Mouse (Mus musculus) liver, adult (tissue): ENCODE data around the gene Ttc17.

Source experiments
- GATA4 ChIP-seq: IDR thresholded peaks from 2 replicates; pipeline ENCODE4 v1.6.1; 2014; ENCODE audit warnings: mild to moderate bottlenecking, low read length; ENCODE audit not compliant: insufficient replicate concordance

Ttc17 gene

DNA sequence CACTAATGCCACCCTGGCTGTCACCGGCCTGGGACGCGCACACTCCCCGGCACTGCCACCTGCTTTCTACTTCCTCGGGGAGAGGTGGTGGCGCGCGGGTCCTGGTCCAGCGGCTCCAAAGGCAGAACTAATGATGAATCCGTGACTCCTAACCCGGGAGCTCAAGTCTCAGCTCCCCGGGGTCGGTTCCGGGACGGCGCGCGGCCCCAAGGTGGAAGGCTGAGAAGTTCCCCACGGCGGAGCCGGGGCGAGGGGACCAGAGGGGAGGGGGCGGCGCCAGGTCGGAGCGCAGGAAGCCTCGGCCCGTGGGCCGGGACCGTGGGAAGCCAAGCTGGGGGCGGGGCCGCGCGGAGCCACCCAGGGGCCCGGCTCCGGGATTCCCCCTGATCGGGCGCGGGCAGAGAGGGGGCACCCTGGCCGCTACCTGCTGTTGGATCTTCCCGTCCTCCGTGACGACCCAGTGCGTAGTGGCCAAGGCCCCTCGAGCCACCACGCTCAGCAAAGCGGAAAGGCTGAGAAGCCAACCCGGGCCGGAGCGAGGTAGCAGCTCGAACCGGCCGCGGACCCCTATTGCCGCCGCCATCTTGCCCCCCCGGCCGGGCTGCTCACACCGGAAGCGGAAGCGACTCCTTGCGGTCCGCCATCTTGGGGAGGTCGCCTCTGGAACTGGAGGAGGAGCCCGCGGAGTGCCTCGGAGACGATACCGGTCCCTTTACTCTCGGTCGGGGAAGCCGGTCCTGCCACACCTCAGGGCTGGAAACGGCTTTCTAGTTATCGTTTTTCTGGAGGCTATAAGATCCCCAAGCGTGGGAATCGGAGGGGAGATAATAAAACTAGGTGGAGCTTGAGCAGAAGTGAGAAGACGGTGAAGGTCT is at the start of gene Ttc17:
Ttc17 (minus strand) TSS at position 607 of the 875 bp plus-strand sequence.
- no peak for TF ChIP-seq GATA4

DNA sequence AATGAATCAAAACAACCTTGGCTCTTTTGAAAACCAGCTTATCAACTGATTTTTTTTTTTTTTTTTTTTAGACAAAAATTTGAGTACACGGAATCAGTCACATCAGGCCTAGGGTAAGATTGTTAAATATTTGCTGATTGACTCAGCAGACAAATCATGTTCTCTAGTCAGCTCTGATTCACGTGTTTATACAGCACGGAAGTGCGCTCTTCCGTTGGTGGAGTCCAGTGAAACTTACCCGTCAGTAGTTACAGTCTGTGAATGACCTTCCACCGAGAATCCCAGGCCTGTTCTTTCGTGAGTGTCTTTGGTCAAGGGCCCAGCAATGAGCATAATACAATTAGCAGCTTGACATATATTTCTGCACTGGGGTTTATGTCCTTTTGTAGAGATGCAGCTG is 43.2 kb upstream of the Ttc17 start:
- no peak for TF ChIP-seq GATA4

DNA sequence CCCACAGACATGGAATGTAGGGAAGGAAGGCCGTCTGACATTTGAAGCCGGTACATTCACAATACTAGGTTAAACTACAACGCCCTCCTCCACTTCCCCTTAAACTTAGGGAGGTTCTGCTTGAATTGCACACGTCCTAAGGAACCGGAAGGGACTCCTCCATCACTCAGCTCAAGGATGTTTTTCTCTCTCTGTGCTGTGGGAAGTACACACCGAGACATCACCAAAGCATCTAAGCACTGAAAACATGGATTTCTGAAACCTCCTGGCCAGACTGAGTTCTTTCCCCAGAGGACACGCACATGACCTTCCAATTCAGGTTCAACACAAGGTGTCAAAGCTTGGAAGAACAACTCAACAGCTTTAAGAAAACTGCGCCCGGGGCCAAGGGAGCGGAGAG is 30.5 kb upstream of the Ttc17 start:
- TF ChIP-seq GATA4 = no peak

DNA sequence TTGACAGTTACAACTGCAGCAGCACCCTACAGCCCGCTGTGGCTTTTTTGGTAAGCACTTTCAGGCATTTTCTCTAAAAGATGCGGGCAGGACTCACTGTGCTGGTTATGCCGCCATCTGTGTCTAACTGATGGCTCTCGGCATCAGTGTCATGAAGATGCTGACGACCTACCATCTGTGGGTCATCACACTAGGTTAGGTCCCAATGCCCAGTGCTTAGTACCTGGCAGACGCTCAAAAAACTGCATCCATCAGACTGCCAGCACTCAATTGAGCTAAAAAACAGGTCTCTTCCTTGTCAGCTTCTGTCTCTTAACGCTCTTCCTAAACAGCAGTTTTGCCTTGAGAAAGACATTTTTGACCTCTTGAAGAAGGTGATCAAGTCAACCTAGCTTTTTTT is 29.0 kb upstream of the Ttc17 start:
- no peak for TF ChIP-seq GATA4

DNA sequence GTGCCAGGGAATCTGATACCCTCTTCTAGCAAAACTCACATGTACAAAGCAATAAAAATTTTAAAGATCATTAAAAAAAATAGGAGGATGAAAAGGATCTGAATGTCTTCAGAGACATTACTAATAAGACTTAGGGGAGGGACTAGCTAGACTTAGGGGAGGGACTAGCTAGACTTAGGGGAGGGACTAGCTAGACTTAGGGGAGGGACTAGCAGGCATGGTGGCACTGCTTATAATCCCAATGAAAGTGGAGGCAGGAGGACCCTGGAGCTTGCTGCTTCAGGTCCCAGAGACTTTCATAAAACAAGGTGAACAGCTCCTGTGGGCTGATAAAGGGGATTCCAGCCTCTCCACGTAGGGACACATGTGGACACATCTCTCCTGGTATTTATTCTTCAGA is 28.3 kb upstream of the Ttc17 start:
- no peak for TF ChIP-seq GATA4

DNA sequence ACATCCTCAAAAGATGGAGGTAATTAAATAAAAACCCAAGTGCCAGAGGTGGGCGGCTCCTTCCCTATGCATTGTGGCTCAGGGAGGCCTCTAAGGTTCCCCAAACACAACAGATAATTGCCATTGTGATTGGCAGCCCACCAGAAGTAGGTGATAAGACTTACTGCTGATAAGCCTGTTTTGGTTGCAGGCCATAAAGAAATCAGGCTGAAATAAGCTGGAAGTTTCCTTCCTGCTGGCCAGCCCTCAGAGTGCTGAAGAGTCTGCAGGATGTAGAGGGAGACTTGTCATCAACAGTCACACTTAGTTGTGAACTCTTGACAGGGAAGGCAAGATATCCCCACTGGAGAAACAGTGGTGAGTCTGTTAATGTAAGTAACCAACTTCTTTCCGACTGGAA is 25.7 kb upstream of the Ttc17 start:
- TF ChIP-seq GATA4 = peak; percentile 86; the same call in 1 of the 2 replicates

DNA sequence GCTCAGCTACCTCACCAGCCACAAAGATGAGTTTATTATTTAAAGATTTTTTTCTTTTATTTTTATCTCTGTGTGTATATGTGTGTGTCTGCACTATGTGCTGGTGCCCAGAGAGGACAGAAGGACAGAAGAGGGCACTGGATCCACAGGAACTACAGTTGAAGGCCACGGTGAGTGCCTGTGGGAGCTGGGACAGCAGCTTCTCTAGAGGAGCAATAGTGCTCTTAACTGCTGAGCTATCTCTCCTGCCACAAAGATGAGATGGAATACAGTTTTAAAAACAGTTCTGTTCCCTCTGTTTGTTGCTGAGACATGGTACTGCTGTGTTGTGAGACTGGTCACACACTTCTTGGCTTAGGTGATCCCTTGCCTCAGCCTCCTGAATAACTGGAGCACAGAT is 22.0 kb upstream of the Ttc17 start:
- TF ChIP-seq GATA4 = no peak

DNA sequence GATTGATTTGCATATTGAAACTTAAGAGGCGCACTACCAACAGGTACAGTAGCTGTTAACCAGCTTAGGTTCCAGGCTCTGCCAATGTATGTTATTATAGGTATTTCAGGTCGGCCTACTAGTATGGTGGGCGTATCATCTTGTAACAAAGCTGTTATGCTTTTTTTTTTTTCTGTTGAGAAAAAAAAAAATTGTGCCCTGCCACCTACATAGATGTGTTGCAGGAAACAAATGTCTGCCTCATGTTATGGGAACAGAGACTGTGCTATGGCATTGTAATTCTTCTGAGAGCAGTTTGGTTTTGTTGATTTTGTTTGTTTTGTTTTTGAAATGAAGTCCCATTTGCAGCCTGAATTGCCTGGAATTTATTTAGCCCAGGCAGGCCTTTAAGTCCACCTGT is 952 bp upstream of the Ttc17 start:
- no peak for TF ChIP-seq GATA4

DNA sequence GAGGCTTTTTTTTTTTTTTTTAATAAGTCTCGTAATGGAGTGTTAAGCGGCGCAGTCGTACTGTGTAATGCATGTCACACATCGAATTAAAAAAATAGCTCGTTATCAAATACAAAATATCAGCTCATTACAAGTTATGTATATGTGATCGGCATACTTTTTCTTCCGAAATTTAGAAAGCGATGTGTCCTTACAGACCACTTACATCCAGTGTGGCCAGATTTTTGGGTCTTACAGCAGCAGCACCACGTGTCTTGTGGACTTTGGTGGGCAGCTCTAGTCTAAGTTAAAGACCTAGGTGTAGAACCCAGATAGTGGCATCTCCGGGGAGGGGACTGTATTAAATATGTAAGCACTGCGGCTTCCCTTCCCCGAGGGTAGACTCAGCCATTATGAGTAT is 532 bp upstream of the Ttc17 start:
- no peak for TF ChIP-seq GATA4

DNA sequence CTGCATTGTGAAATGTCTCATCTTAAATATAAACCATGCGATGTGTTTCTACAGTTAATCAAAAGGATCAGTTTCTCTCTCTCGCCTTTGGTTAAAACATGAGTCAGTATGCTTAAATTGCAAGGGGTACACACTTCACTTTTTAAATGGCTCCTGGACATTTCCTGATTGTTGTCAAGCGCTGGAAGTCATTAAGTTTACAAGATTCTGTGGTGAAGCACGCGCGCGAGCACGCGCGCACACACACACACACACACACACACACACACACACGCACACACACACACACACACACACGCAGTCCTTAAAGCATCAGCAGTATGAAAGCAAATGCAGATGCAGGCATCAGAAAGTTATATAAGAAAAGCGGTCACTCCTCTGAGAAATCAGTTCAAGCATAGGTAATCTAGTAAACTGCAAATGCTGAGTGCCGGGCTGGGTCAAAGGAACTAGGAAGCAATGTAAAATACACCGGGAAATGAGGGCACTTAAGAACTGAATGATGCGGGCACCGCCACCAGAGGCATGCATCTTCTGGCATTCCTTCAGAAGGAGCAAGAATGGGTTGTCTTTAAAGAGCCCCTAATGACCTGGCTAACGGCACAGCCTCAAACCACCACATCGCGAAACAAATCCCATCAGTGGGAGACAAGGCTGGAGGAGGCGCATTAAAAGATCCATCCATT is 949 bp downstream of the Ttc17 start:
- TF ChIP-seq GATA4 = no peak

DNA sequence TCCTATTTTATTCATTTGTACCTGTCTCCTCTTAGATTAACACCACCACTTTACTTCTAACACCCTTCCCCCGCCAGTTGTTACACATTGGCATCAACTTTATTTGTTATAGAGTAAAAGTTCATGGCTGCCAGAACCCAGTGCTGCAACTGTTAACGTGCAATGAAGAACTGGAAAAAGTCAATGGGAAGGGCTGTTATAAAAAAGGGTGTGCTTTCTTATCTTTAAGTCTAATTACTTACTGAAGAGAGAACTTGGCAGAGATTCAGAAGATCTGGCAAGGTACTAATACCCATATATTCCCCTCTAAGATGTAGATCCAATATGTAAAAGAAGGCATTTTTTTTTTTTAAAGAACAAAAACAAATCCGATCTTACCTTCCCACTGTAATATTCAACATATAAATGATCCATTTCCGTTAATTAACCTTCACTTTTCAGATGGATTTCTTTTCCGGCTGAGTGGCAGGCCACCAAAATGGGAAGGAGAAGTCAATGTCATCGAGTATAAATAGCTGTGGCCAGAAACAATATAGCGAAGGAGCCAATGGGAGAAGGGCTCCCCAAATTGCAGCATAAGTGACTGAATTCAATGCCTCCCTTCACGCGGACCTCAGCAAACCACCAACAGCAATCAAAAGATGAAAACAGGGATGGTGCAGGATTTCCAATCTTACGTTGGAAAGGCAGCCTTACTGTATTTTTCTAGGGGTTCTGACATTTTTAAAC is 1.8 kb downstream of the Ttc17 start:
- TF ChIP-seq GATA4 = no peak

DNA sequence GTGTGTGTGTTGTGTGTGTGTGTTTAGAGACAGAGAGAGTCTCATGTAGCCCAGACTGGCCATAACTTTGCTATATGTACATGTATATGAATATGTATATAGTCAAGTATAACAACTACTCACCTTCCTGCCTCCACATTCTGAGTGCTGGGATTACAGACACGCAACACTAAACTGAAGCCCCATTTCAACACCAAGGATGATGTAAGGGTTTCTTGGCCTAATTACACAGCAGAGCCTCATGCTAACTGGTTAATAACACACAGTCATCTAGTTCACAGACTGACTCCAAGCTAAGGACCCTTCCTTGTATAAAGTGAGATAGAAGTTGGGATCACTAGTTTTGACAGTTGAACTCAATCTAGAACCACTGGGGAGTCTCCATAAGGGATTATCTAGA is 3.9 kb downstream of the Ttc17 start:
- TF ChIP-seq GATA4 = no peak

DNA sequence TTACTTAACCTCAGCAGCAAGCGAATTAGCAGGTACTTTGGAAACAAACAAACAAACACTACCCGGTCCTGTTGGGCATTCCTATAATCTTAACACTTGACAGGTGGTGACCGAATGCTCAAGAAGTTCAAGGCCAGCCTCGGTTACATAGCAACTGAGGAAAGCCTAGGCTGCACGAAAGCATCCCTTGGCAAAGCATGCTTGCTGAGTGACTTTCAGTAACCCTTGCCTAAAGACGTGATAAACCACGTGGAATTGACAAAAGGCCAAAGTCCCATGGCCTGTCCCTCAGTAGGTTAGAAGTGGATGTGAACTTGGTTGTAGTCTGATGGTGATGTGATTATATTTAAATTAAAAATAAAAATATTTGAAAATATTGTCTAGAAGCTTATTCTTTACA is 4.4 kb downstream of the Ttc17 start:
- no peak for TF ChIP-seq GATA4

DNA sequence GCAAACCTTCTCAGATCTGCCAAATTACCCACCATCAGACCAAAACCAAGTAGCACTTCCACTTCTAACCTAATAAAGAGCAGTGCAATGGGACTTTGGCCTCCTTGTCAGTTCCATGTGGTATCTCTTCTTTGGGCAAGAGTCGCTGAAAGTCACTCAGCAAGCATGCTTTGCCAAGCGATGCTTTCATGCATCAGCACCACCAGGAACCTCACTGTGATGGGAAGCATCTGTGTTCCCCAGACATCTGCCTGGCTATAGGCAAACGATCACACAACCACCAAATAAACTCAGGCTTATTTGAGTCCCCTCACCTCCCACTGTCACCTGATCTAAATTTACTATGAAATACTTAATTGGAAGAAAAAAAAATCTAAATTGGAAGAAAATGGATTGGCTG is 5.5 kb downstream of the Ttc17 start:
- no peak for TF ChIP-seq GATA4

DNA sequence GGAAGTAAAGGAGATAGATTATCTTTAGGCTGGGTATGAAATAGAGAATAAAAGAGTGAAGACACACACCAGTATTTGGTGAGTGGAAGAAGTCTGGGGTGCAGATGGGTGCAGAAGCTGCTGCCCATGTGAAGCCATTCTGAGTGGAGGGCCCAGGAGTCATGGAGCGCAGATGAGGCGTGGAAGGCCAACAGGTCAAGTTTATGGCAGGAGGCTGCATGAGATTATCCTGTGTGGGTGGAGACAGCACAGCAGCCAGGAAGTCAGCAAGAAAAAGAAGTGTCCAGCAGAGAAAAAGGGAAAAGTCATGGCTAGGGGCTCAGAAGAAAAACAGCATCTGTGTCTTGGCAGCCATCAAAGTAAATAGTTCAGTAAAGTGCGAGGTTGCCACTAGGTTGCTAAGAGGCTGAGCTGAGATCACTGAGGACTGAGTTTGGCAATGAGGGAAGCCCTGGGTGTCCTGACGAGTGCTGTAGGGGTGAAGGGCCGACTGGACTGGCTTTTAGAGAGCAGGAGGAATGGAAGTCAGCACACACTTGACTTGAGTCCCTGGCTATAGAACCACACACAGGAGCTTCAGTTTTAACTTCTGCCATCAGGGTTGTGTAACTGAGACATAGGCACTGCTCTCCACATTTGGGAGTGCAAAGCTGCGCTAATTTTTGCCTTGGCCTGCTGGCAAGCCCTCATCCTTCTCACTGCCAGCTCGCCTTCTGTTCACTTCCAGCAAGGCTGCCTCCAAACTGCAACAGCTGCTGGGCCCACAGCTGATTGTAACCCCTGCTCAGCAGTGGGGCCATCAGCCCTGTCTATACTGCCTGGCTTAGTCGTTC is 8.1 kb downstream of the Ttc17 start:
- TF ChIP-seq GATA4 = no peak
